Mouse (Mus musculus) myocyte (in vitro differentiated cells): ENCODE measurements around the gene Xbp1. TPM values are rescaled to one million over a fixed set of nuclear protein-coding genes. Genes with fewer than 3 reads are reported as not detected.
"Not testable (repeated sequence)": the region's sequence is repeated elsewhere in the genome, so short reads cannot be mapped to it uniquely, and the experiment has no call there.

Experiments
- H3K27me3 ChIP-seq: one replicate; pipeline ENCODE4 v1.6.1; 2011; ENCODE audit not compliant: control insufficient read depth, insufficient read depth, insufficient read length
- H3K36me3 ChIP-seq: one replicate; pipeline ENCODE4 v1.6.1; 2011; ENCODE audit not compliant: control insufficient read depth, insufficient read depth
- H3K4me2 ChIP-seq: one replicate; pipeline ENCODE4 v1.6.1; 2011; ENCODE audit warnings: low read depth, control low read depth
- H3K4me3 ChIP-seq: one replicate; pipeline ENCODE4 v1.5.1; 2011; ENCODE audit warnings: mild to moderate bottlenecking, control low read depth, moderate library complexity
- H3K79me2 ChIP-seq: one replicate; pipeline ENCODE4 v1.6.1; 2011; ENCODE audit not compliant: control insufficient read depth, insufficient read depth
- H3ac ChIP-seq: one replicate; pipeline ENCODE4 v1.6.1; 2011; ENCODE audit not compliant: control insufficient read depth, insufficient read length
- CEBPB ChIP-seq: IDR thresholded peaks from 2 replicates; pipeline ENCODE4 v1.6.1; 2011; ENCODE audit warnings: mild to moderate bottlenecking, moderate library complexity; ENCODE audit not compliant: poor library complexity, insufficient read depth, severe bottlenecking
- E2F4 ChIP-seq: IDR thresholded peaks from one replicate; pipeline ENCODE4 v1.6.1; 2011; ENCODE audit warnings: mild to moderate bottlenecking, control low read depth, moderate library complexity; ENCODE audit not compliant: insufficient read depth
- MAX ChIP-seq: IDR thresholded peaks from one replicate; pipeline ENCODE4 v1.6.1; 2011; ENCODE audit warnings: low read depth, mild to moderate bottlenecking, control low read depth
- MYOD1 ChIP-seq, 3 experiments: IDR thresholded peaks; one replicate each; pipeline ENCODE4 v1.6.1; 2011; ENCODE audit warnings: control low read depth in 2 of 3, low read depth in 2 of 3, mild to moderate bottlenecking in 2 of 3, moderate library complexity in 1 of 3; ENCODE audit not compliant: insufficient read length in 2 of 3, control insufficient read depth in 1 of 3
- MYOG ChIP-seq, 3 experiments: IDR thresholded peaks; one replicate each; pipeline ENCODE4 v1.6.1; 2011; ENCODE audit warnings: control low read depth in 2 of 3, low read depth in 2 of 3, mild to moderate bottlenecking in 2 of 3; ENCODE audit not compliant: insufficient read length in 2 of 3, control insufficient read depth in 1 of 3, insufficient read depth in 1 of 3
- POLR2A ChIP-seq: IDR thresholded peaks from one replicate; pipeline ENCODE4 v1.6.1; 2011; ENCODE audit warnings: low read depth, mild to moderate bottlenecking, control low read depth, moderate library complexity; ENCODE audit not compliant: insufficient read length
- POLR2AphosphoS2 ChIP-seq: IDR thresholded peaks from one replicate; pipeline ENCODE4 v1.6.1; 2011; ENCODE audit warnings: low read depth, control low read depth; ENCODE audit not compliant: insufficient read length
- REST ChIP-seq: IDR thresholded peaks from one replicate; pipeline ENCODE4 v1.6.1; 2011; ENCODE audit warnings: mild to moderate bottlenecking, control low read depth, moderate library complexity; ENCODE audit not compliant: insufficient read depth, insufficient read length
- SRF ChIP-seq: IDR thresholded peaks from one replicate; pipeline ENCODE4 v1.6.1; 2011; ENCODE audit warnings: low read depth; ENCODE audit not compliant: control insufficient read depth, insufficient read length
- TCF12 ChIP-seq: IDR thresholded peaks from one replicate; pipeline ENCODE4 v1.6.1; 2011; ENCODE audit warnings: mild to moderate bottlenecking, control low read depth; ENCODE audit not compliant: poor library complexity, insufficient read depth, severe bottlenecking
- TCF3 ChIP-seq: IDR thresholded peaks from one replicate; pipeline ENCODE4 v1.6.1; 2011; ENCODE audit warnings: low read depth, control low read depth; ENCODE audit not compliant: insufficient read length
- USF1 ChIP-seq: IDR thresholded peaks from one replicate; pipeline ENCODE4 v1.6.1; 2011; ENCODE audit warnings: low read depth, mild to moderate bottlenecking, control low read depth, moderate library complexity
- polyA plus RNA-seq: library from polyadenylated mRNA; unstranded; fragments of >200 nt; fragmentation: generic; extraction: Trizol; gene quantifications from one replicate; pipeline ENCODE4 v1.2.1, GENCODE M21; 2012; ENCODE audit warnings: missing spikeins

Xbp1 gene
- polyA plus RNA-seq, 1 experiment = 102 TPM

GRCm38 (mm10) chr11:5530172-5530571 lies 9.7 kb downstream of the Xbp1 start:
- H3K79me2 ChIP-seq = no peaks in the 10 kb centered on the region
- TF ChIP-seq REST (no peak), SRF (no peak), POLR2AphosphoS2 (no peak), POLR2A (no peak), TCF3 (no peak), E2F4 (no peak), MYOD1 (IDR thresholded peaks at IDR 0.05; ENCODE audit: control insufficient read depth in 1 of 3, insufficient read length in 2 of 3, low read depth in 2 of 3) (no peak), USF1 (no peak), TCF12 (no peak), CEBPB (no peak), MAX (no peak), MYOG (IDR thresholded peaks at IDR 0.05; ENCODE audit: control insufficient read depth in 1 of 3, insufficient read depth in 1 of 3, insufficient read length in 2 of 3, low read depth in 2 of 3) (no peak)
- peaks cover 58% of the 10 kb centered on the region for H3K36me3 ChIP-seq
- H3K4me3 ChIP-seq = no peak overlapping the region
- H3K4me2 ChIP-seq = no peak overlapping the region
- no peak overlapping the region for H3ac ChIP-seq
- H3K27me3 ChIP-seq = no peaks in the 10 kb centered on the region

DNA sequence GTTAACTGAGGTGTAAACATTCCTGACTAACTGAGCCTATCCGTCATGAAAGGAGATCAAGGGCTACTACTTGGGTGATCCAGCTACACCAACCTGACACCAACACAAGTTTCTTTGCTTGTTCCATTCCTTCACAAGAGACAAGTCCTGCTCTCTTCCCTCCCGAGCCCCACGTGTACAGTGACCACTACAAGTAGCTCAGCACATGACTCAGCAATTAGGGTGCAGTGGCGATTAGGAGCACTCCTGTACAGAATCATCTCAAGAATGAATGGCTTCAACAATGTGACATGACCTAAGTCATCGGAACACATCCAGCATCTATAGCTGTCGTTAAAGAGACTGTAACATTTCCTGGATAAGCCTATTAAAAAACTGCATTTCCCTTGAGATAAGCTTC lies 10.3 kb downstream of the Xbp1 start:
- H3K4me2 ChIP-seq = no peak overlapping the region
- no peak overlapping the region for H3K4me3 ChIP-seq
- peaks cover 54% of the 10 kb centered on the region for H3K36me3 ChIP-seq
- no peaks in the 10 kb centered on the region for H3K27me3 ChIP-seq
- no peaks in the 10 kb centered on the region for H3K79me2 ChIP-seq
- TF ChIP-seq TCF3 = no peak
- peak; percentile 19 for TF ChIP-seq POLR2AphosphoS2
- no peak overlapping the region for H3ac ChIP-seq

DNA sequence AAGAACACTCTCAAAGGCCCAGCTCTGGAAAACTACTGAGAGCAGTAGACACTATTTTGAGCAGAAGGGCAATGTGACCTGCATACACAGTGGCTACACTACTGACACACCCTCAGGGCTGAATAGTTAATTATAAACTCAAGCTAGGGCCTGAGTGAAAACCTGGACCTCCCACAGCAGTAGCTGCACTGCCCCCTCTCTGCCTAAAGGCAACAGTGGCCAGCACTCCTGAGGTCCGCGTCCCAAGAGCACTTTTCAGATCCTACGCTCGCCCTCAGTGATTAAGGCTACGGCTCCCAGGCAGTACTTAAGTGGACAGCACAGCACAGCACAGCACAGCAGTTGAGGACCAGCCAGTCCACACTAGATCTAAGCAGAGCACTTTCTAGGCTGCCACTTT lies 12.6 kb downstream of the Xbp1 start:
- Histone ChIP-seq H3K4me2 (no peak overlapping the region), H3K4me3 (no peak overlapping the region), H3ac (no peak overlapping the region), H3K36me3 (peaks cover 47% of the 10 kb centered on the region), H3K27me3 (no peaks in the 10 kb centered on the region), H3K79me2 (peaks cover 11% of the 10 kb centered on the region)
- no peak for TF ChIP-seq SRF
- no peak for TF ChIP-seq CEBPB
- TF ChIP-seq POLR2AphosphoS2 = no peak
- no peak for TF ChIP-seq E2F4
- TF ChIP-seq MAX = no peak
- no peak for TF ChIP-seq MYOD1 (IDR thresholded peaks at IDR 0.05; ENCODE audit: control insufficient read depth in 1 of 3, insufficient read length in 2 of 3, low read depth in 2 of 3)
- no peak for TF ChIP-seq MYOG (IDR thresholded peaks at IDR 0.05; ENCODE audit: control insufficient read depth in 1 of 3, insufficient read depth in 1 of 3, insufficient read length in 2 of 3, low read depth in 2 of 3)
- no peak for TF ChIP-seq REST
- no peak for TF ChIP-seq TCF3

DNA sequence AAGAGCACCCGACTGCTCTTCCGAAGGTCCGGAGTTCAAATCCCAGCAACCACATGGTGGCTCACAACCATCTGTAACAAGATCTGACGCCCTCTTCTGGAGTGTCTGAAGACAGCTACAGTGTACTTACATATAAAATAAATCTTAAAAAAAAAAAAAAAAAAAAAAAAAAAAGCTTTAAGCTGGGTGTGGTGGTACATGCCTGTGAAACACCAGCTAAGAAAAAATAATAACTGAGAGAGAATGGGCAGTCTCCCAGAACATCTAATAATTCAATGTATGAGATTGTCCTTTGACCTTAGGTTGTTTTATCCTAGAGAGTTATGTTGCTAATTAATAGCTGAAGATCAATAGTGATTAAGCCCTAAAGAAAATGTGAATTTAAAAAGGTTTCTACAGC lies 17.0 kb downstream of the Xbp1 start:
- H3K79me2 ChIP-seq = peaks cover 41% of the 10 kb centered on the region
- H3K36me3 ChIP-seq = peaks cover 26% of the 10 kb centered on the region
- not testable (repeated sequence) for H3K27me3 ChIP-seq, H3K4me3 ChIP-seq, H3ac ChIP-seq, H3K4me2 ChIP-seq

GRCm38 (mm10) chr11:5540331-5540730 lies 19.9 kb downstream of the Xbp1 start:
- Histone ChIP-seq H3K4me3 (peak overlapping the region; percentile 64), H3K79me2 (peaks cover 41% of the 10 kb centered on the region)

DNA sequence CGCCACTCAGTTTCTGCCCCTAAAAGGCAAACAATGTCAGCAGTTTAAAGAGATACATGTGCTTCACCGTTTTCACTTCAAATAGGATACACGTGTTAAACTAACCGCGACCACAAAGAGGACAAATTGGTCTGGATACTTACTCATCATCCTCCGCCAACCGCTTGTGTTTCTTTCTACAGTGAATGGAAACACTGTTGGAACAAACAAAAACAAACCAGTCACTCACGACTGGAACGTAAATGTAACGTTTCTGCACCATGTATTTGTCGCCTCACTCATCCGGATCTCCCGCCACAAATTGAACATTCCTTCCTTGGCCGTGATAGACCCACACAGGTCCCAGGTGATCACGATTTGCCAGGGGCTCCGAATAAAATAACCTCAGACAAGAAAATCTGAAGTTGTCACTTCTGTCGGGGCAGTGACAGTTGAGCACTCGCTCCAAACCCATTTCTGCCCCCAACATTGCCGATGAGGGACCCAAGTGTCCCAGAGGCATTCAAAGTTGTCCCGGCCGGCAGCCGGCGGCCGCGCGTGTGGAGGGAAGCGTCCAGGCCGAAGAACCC lies 20.9 kb downstream of the Xbp1 start:
- Histone ChIP-seq H3K4me3 (peak overlapping the region; percentile 64), H3K4me2 (peak overlapping the region; percentile 72), H3K27me3 (no peaks in the 10 kb centered on the region), H3K36me3 (peaks cover 9% of the 10 kb centered on the region), H3ac (peak overlapping the region; percentile 50), H3K79me2 (peaks cover 41% of the 10 kb centered on the region)
- TF ChIP-seq MAX (no peak), TCF3 (no peak), MYOD1 (IDR thresholded peaks at IDR 0.05; ENCODE audit: control insufficient read depth in 1 of 3, insufficient read length in 2 of 3, low read depth in 2 of 3) (no peak), MYOG (IDR thresholded peaks at IDR 0.05; ENCODE audit: control insufficient read depth in 1 of 3, insufficient read depth in 1 of 3, insufficient read length in 2 of 3, low read depth in 2 of 3) (no peak), SRF (no peak), REST (no peak), TCF12 (no peak), USF1 (no peak), POLR2A (no peak)

More at GRCm38 (mm10) chr11:5540331-5540730, 19.9 kb downstream of the Xbp1 start:
- H3ac ChIP-seq = no peak overlapping the region
- H3K4me2 ChIP-seq = peak overlapping the region; percentile 72
- no peaks in the 10 kb centered on the region for H3K27me3 ChIP-seq
- TF ChIP-seq POLR2AphosphoS2 = no peak
- TF ChIP-seq POLR2A = no peak
- TF ChIP-seq E2F4 = no peak
- TF ChIP-seq MAX = no peak
- no peak for TF ChIP-seq MYOG (IDR thresholded peaks at IDR 0.05; ENCODE audit: control insufficient read depth in 1 of 3, insufficient read depth in 1 of 3, insufficient read length in 2 of 3, low read depth in 2 of 3)
- TF ChIP-seq SRF = no peak
- no peak for TF ChIP-seq USF1
- peaks cover 9% of the 10 kb centered on the region for H3K36me3 ChIP-seq
